Mouse (Mus musculus): ENCODE data around the gene Ing2.
A peak's percentile ranks its signal among the peaks of the same experiment; 100 is the strongest.

The Ing2 gene

DNA sequence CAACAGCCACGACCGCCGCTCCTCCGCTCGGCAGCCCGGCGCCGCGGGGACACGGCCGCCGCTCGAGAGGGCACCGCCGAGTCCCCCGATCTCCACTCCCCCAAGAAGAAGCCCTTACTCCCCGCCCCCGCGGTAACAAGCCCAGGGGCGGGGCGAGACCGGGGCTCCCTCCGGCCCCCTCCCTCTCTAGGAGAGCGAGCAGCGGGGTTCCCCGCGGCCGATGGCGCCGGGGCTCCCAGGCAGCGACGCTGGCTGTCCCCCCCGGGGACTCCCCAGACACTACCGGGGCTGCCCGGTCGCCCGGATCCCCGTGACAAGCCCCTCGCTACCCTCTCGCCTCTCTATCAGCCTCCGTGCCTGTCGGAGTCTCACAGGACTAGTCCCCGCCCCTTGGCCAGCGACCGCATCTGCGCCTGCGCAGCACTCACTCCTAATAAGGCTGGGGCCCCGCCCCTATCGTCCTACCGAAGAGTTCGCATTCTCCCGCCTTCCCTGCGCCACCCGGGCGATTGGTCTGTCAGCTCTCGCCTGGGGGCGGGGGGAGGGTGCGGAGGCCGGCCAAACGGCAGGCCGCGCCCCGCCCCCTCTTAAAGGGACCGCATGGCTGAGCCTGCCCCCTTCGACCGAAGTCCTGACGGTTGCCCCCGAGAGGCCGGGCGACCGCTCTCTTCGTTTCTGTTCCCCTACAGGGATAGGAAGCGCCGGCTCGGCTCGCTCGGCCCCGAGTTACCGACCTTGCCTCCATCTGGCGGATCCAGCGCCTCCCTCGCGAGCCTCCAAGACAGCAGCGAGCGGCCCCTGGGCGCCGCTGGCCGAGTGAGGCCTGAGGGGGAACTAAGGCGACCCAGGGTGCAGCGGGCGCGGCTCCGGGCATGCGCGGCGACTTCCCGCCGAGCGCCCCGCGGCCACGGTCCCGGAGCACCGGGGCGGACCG is at the start of gene Ing2:
Gene Ing2, minus strand, starts transcription at position 780 of the 934 bp plus-strand sequence.
- DNase-seq (ENCODE audit: low spot score), result peak; percentile 99

DNA sequence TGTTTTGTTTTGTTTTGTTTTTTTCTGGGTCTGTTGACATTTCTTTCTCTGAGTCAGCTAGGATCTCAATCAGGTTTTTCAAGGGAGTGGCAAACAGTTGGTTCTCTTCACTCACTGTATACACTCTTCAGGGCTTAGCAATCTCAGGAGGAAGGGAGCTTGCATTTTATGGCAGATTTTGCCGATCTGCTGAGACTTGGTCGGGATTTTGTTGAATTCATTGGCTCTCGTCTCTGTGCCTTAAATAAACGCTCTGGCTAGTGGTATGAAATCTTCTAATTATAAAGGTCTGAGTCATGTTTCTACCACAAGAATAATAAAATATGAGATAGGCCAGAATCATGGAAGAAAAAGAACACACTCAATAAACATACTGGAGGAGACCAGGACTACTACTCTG is 46.3 kb upstream of the Ing2 start:
- DNase-seq (ENCODE audit: low spot score), result no peak

DNA sequence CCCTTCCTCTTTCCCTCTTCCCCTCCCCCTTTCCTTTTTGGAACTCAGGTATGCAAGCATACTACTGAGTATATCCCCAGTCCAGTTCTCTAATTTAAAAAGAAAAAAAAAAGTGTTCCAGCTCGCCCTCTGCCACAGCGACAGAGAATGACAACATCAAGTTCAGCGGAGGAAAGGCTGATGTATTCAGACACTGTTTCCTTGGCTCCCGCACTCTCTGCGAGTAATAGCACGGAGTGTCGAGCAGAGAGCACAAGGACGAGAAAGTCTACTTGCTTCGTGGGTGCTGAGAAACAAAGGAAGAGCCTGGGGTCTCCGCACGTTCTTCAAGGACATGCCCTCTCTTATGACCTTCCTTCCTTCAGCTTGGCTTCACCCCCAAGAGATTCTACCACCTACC is 43.3 kb upstream of the Ing2 start:
- DNase-seq (ENCODE audit: low spot score), result no peak

DNA sequence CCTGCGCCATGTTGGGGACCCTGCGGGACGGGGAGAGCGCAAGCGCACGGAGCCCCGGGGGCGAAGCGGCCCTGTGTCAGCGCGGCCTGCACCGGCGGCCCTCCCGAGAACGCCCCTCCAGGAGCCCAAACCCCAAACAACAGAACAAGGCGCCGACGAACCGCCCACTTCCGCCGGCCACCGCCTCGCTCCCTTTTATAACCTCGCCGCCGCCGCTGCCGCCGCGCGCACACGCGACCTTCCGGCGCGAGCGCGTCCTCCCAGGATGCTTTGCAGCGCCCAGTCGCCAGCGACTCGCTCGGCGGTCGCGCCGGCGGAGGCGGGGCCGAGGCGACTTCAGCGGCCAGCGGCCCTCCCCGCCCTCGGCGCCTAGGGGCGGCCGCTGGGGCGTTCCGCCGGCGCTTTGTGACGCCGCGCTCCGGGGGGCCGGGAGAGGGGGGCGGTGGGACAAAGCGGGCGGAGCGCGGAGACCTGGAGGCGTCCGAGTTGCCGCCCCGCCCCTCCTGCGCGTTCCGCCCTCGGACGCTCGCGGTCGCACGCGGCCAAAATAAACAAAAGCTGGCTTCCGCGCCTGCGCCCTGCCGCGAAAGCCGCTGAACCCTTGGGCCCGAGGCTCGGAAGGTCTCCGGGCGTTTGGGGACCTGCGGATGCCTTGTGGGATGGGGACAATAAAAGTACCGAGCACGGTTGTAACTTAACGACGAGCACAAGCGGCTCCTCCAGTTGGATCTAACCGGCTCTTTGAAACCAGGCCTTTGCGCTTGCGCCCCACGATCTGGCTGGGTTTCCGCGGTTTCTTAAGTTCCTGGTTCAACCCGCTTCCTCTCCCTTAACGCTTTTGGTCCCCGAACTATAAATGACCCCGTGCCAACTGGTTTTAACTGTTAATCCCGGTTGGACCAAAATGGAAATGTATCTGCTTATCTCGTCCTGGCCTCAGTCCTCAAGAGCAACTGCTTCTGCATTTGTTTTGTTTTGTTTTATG is 38.7 kb upstream of the Ing2 start, which contains the start of gene Cdkn2aip:
Gene Cdkn2aip, minus strand, starts transcription at position 172 of the 985 bp plus-strand sequence.
- peak; percentile 91 for DNase-seq (ENCODE audit: low spot score)

DNA sequence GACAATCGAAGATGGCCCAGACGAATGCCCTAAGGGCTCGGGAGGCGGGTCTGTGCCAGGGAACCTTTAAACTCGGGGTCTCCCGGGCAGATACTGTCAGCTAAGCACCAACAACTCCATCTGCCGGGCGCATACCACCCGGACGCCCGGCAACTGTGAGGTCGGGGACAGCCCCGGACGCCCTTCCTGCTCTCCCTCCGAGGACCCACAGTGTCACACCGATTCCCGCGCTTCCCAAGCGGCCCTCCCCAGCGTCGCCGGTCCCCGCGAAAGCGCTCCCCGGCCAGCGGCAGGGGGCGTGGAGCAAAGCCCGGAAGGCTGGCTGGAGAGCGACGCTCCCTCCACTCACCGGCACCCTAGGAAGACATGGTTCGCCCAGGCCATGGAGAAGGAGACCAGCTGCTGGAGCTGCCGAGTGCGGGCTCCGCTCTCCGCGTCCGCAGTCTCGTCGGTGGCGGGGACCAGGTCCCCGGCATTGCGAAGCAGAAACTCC is 37.9 kb upstream of the Ing2 start:
- peak; percentile 37 for DNase-seq (ENCODE audit: low spot score)

DNA sequence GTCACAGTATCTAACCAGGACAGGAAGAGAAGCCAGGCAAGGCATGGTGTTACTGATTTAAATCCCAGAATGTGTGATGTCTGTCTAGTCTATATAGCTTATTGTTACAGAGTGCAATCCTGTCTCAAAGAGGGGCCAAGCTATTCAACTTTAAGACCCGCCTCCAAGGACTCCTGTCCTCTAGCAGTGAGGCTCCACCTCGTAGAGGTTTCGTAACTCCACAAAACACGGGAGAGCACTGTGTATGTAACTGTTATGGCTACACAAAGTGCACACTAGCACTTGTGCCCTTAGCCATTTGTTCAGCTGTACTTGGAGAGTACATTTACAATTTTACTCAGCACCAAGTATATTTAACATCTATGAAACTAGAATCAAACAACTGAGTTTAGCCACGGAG is 32.8 kb upstream of the Ing2 start:
- DNase-seq (ENCODE audit: low spot score), result no peak

DNA sequence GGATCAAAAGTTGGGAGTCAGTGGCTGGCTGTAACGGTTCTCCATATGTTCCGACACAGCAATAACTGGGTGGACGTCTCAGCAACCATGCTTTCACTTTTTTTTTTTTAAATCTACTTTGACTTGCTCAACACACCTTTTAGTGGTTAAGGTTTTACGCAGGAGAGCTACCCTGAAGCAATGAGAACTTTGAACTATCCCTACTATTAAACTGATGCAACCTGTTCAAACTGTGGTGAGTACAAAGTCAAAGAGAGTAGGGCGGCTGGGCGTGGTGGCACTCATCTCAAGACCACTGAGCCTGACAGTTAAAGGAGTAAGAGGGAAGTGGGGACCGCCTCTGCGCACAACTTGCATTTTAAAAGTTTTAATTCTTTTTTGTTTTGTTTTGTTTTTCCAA is 31.4 kb upstream of the Ing2 start:
- no peak for DNase-seq (ENCODE audit: low spot score)

DNA sequence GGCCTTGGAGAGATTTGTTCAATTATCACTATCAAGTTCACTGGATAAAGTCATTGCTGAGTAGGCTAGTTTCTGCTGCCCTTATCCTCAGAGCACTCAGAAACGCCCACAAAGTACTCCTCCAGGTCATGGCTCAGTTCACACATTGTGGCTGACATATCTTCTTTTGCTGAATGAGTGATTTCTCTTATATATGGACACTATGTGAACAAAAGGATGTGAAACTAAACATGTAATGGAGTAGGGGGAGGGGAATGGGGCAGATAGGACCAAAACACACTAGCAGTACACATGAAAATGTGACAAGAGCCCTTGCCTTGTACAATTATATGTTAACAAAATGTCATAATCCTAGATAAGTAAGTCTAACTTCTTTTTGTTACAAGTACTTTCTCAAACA is 27.0 kb upstream of the Ing2 start:
- no peak for DNase-seq (ENCODE audit: low spot score)

DNA sequence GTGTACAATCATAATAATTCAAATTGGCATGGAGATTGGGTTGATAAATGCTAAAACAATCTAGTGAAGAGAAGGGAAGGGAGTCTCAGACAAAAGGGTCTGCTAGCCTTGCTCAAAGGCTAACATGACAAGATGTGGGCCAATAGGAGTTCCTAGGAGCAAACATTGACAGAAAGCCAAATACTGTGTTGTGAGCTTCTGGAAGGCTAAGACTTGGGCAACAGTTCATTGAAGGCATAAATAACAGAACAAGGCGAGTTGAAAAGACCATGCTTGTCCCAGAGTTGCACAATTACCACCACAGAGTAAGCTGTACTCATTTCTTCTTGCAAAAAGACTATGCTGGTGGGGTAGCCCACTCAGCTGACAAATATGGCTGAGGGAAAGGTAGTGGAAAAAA is 22.3 kb upstream of the Ing2 start:
- DNase-seq (ENCODE audit: low spot score), result no peak

DNA sequence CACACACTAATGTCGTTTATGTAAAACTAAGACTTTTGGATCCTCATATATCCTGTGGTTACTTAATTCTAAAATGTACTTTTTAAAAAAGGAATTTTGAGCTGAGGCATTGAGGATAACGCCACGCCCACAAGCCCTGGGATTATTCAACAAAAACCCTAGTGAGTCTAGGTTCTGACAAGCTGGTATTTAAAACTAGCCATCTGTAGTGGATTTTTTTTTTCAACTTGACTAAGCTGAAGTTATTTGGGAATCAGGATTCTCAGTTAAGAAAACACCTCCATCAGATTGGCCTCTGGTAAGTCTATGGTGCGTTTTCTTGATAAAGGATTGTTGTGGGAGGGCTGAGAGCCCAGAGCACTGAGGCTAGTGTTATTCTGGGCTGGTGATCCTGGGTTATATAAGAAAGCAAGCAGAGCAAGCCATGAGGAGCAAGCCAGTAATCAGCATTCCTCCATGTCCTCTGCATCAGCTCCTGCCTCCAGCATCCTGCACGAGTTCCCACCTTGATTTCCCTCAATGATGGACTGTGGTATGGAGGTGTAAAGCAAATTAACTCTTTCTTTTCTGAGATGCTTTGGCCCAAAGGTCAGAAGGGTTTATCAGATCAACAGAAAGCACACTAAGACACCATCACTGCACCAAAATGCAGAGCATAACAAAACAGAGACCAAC is 20.2 kb upstream of the Ing2 start:
- DNase-seq (ENCODE audit: low spot score), result no peak

DNA sequence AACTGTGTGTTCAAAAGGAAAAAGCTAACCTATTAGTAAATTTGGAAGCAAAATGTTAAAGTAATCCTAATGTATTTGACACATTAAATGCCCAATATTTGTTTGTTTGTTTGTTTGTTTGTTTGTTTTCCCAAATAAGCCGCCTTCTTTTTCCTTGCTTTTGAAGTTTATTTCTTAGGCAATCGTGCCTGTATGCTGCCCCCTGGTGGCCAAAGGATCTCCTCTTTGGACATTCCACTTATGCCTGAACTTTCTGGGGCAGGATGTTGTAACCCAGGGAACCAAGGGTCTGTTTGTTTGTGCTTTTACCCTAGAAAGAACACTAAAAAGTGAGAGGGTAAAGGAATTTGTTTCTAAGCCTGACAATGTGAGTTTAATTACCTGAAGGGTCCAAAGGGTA is 17.8 kb upstream of the Ing2 start:
- DNase-seq (ENCODE audit: low spot score), result peak; percentile 85

DNA sequence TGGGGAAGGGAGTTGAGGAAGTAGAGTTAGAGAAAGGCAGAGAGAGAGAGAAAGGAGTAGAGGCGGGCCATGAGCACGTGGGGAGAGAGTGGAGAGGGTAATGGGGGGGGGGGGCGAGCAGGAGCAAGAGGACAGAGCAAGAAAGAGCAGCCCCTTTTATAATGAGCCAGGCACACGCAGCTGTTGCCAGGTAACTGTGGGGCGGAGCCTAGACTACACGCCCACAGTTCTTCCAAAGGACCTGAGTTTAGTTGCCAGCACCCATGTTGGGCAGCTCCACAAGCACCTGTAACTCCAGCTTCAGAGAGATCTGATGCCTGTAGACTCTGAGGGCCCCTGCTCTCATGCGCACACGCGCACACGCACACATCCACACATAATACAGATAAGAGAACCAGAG is 16.5 kb upstream of the Ing2 start:
- no peak for DNase-seq (ENCODE audit: low spot score)

DNA sequence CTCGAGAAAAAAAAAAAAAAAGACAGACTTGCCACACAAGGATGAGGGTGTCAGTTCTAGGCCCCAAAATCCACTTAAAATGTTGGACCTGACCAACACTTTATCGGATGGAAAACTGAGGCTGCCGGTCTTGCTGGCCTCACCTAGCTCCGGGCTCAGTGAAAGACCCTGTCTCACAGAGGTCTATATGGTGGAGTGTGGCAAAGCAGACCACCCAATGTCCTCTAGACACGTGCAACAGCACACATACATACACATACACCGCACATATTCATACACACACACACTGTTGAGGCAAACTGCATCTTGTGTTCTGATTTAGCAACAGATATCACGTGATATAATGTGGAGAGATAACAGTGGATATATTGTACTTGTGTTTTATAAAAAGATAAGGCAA is 15.9 kb upstream of the Ing2 start:
- no peak for DNase-seq (ENCODE audit: low spot score)

DNA sequence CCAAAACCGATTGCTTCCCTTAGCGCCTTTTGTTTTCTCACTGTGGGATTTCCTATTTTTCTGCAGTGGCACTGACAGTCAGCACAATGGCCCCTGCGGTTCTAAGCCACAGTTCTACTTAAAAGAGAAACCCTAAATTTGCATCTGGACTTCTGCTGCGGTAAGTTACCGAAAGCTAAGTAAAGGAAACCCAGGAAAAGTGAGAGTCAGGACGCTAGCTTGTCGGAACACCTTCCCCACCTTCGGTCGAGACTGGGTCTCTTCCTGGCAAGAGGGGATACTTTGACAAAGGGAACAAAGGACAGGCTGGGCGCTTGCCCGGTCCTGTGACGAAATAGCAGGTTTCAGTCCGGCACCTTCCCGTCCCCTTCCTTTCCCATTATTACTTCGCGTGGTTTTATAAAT is 15.3 kb upstream of the Ing2 start:
- DNase-seq (ENCODE audit: low spot score), result no peak

DNA sequence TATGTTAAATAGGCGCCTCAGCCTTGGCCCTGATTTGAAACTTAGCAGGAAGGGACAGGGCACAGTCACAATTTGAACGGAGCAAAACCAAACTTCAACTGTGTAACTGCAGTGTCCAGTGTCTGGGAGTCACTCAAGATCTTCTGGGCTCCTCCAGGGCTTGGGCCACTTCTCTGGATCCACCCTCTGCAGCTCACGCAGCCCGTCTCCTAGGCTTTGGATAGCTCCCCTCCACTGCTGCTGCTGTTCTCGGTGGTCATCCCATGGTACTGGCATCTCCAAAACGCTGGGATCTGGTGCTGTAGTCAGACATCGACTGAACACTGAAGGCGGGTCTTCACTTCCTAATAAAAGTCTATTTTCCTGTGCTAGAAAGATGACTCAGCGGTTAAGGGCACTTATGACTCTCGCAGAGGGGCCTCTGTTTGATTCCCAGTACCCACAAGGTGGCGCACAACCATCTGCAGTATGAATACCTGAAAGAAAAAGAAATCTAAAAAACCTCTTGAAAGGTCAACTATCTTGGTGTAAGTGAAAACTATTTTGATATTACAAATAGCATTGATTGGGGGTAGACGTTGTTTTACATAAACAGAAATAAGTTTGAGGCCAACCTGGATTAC is 14.5 kb upstream of the Ing2 start:
- DNase-seq (ENCODE audit: low spot score), result no peak

DNA sequence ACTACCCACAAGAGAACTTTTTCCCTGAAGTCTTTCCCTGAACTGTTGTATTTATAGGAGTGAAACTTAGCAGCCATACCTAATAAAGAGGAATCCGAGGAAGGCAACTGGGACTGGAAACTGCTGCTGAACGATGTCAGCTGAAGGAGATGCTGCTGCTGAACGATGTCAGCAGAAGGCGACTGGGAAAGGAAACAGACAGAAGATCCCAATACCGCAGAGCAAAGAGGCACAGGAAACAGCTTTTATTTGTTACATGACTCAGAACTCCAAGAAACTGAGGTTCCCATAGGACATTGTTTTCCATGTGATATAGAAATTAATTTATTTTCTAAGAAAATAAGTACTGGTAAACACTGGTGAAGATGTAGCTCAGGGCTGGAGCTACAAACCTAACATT is 9.1 kb upstream of the Ing2 start:
- no peak for DNase-seq (ENCODE audit: low spot score)

DNA sequence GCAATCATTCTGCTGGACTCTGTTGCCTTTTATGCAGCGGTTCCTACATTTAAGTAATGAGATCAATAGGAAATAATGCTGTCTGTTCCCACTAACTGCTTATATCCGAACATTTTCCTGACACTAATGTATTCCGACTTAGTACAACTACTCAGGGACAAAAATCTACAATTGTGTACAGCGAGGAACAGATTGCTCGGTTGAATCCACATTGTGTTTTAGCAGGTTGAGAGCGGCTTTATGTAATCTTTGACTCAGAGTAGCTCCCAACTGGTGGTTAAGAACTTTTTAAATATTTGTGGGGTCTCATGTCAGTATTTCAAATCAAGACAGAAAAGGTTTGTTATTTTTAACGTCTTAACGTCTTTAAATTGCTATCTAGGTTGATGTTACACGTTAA is 8.6 kb upstream of the Ing2 start:
- DNase-seq (ENCODE audit: low spot score), result no peak

DNA sequence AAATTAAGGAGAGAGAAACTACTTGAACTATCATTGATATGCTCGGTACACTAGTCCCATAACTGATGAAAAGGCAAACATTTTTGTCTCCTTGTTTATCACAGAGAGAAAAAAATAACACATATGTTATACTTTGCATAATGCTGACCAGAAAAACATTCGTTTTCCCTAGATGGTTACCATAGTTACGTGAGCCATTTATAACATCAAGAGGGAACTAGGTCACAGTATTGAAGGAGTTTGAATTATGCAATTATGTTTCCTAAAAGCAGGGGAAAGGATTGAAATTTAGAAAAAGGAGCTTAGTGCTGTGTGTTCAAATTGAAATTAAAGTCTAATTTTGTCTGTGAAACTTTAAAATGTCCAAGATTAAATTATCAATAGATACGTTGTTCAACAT is 5.0 kb upstream of the Ing2 start:
- DNase-seq (ENCODE audit: low spot score), result no peak

DNA sequence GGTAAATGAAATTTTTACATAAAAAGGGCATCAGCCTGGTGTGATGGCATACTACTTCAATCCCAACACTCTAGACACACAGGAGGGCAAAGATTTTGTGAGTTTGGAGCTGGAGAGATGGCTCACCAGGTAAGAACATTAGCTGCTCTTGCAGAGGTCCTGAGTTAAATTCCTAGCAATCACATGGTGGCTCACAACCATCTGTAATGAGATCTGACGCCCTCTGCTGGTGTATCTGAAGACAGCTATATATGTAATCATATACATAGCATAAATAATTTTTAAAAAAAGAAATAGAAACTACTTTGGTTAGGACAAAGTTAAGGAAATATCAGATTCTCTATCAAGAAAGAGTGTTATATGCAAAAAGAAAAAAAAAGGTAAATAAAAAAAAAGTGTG is 4.2 kb upstream of the Ing2 start:
- no peak for DNase-seq (ENCODE audit: low spot score)

DNA sequence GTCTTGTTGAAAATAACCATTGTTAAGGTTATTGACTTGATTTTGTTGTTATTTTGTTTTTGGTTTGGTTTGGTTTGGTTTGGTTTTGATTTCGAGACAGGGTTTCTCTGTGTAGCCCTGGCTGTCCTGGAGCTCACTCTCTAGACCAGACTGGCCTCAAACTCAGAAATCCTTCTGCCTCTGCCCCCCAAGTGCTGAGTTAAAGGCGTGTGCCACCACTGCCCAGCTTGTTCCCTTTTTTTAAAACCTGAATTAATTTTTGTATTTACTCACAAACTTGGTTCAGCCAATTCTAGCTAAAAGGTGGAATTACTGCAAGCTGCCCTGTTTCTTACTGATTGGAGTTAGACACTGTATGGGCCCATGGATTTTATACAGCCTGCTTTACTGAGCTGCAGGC is 1.3 kb upstream of the Ing2 start:
- no peak for DNase-seq (ENCODE audit: low spot score)

DNA sequence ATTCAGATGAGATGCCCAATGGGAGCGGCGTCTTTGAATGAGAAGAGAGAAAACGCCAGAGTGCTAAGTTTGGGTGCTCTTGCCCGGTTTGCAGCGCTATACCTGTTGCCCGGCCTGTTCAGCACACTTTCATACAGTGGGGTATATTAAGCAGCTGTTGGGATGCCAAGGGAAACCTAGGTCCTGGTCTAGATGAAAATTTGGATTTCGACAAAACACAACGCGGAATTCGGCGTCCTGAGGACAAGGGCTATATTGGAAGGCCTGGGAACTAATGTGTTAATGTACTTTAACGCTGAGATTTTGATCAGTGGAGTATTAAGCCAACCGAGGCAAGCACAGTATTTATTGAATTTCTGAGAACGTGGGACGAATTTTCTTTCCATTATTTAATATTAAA is 868 bp upstream of the Ing2 start:
- no peak for DNase-seq (ENCODE audit: low spot score)

DNA sequence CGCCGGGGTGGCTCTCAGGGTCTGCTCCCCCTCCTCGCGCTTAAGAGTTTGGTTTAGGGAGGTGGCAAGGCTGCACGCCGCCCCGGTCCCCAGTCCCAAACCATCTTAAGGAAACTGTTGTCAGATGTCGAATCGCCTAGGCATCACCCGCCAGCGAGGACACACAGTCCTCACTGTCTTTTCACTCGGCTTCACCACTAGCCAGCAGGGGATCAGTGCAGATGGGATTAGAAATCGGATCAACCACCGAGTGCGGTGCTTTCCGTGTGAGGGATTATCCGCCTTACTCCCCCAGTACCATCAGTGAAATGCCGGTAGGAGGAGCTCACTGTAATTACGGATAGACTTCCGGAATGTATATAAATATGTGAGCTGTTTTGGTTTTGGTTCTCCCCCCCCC is 430 bp upstream of the Ing2 start:
- peak; percentile 29 for DNase-seq (ENCODE audit: low spot score)
